Comparison of ENCODE assay signal across 8 mouse cellular contexts in the genomic region with DNA sequence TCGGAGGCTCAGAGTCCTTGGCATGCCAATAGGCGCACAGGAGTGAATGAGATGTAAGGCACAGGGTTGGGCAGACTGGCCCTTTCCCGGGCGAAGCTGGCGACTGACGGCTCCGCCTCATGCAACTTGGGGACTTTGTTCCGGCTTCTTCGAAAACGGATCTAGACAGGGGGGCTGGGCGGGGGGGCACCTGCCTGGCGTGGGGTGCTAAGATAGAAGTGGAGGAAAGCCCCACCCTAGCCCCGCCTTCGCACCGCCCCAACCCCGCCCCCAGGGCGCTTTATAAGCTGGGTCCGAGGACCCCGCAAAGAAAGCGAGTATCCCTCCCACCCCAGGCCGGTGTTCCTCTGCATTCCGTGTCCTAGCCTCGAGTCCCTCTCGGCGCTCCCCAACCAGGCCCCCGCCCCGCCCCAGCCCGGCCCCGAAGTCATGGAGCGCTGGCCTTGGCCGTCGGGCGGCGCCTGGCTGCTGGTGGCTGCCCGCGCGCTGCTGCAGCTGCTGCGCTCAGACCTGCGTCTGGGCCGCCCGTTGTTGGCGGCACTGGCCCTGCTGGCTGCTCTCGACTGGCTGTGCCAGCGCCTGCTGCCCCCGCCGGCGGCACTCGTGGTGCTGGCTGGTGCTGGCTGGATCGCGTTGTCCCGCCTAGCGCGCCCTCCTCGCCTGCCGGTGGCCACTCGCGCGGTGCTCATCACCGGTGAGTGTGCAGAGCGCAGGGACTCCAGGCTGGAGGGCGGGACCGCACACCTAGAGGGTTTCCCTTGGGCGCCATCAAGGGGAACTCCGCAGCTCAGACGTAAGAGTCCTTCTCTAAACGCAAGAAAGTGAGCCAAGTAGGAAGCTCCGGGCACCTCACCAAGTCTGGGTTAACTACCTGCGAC. TPM values are rescaled to one million over a fixed set of nuclear protein-coding genes. Genes with fewer than 3 reads are reported as not detected.
DNase-seq lines count a peak whose midpoint lies in the region; ATAC-seq lines count a peak whose summit lies in the region.

Hsd11b2 (plus strand) TSS at position 320 of the 878 bp plus-strand sequence.

- DNase-seq in Muller cell, postnatal 12 days (ENCODE audit: inconsistent ontology term) = peak; percentile 63
- DNase-seq in embryonic facial prominence, embryonic 14.5 days (ENCODE audit: low spot score) = peak; percentile 55
- DNase-seq in heart, postnatal 36 days = peak; percentile 33 to 59
- peak; percentile 70 to 78 for DNase-seq in kidney, postnatal 4 days
- peak; percentile 59 for DNase-seq in lung, postnatal 14 days
- peak; percentile 76 for DNase-seq in retina, postnatal 1 day
- no peak for DNase-seq in urinary bladder, postnatal 4 days (ENCODE audit: low spot score in 2 of 2)

- H3K27ac ChIP-seq in embryonic facial prominence, embryonic 14.5 days (replicated peaks; ENCODE audit: low read depth, low read length) = no peak within 1 kb of the TSS

- peaks cover 4% of the 10 kb centered on the region; the same call in 1 of the 2 replicates for H3K4me1 ChIP-seq in embryonic facial prominence, embryonic 14.5 days (ENCODE audit: control insufficient read depth, insufficient read depth, low read length)

- H3K27me3 ChIP-seq in embryonic facial prominence, embryonic 14.5 days (replicated peaks; ENCODE audit: control insufficient read depth, insufficient read depth, low read length) = peaks cover 8% of the 10 kb centered on the region

- under 1% methylated on average over 28 of the region's 68 CpGs for WGBS in embryonic facial prominence, embryonic 14.5 days

- peak within 1 kb of the TSS; percentile 68 for H3K9ac ChIP-seq in embryonic facial prominence, embryonic 14.5 days (ENCODE audit: low read depth, low read length)

- peak; percentile 87 for ATAC-seq in CD4-positive, CD25-positive, alpha-beta regulatory T cell, adult 4 months
- ATAC-seq in embryonic facial prominence, embryonic 14.5 days (ENCODE audit: low read depth) = peak; percentile 71

- H3K9me3 ChIP-seq in embryonic facial prominence, embryonic 14.5 days (ENCODE audit: control insufficient read depth, low read length) = no peaks in the 10 kb centered on the region

- peak within 1 kb of the TSS; percentile 99 for H3K4me2 ChIP-seq in embryonic facial prominence, embryonic 14.5 days (ENCODE audit: low read depth, low read length)

- intact Hi-C loops in heart, postnatal 36 days (cut with DNase I) = no loop called here

- peaks cover 13% of the 10 kb centered on the region; the same call in 1 of the 2 replicates for H3K36me3 ChIP-seq in embryonic facial prominence, embryonic 14.5 days (ENCODE audit: control insufficient read depth, insufficient read depth, low read length)

- H3K4me3 ChIP-seq in embryonic facial prominence, embryonic 14.5 days (ENCODE audit: low read depth, low read length) = peak within 1 kb of the TSS; percentile 55

RNA-seq across cellular contexts. Expression of gene Hsd11b2, which starts in this region (rescaled TPM):
- not detected for polyA plus RNA-seq in CD4-positive, CD25-positive, alpha-beta regulatory T cell, adult 4 months (2017; shearing (Covaris generic))
- polyA plus RNA-seq in embryonic facial prominence, embryonic 14.5 days (2014; fragmentation: Nextera tagmentation; extraction: Ambion mirVana) = 1.1 and 2.2 TPM in 2 replicates
- total RNA-seq in heart, postnatal 36 days (2021) = not detected

Comparison
In these comparisons a context has a peak if more than half of its experiments do, and no peak if none do; other contexts are left out.
1. Peak in ATAC-seq in CD4-positive, CD25-positive, alpha-beta regulatory T cell, adult 4 months; RNA of the gene not detected or under 1 TPM.
2. Peak in DNase-seq in heart, postnatal 36 days; RNA of the gene not detected or under 1 TPM.
3. DNase-seq: peak in Muller cell, postnatal 12 days (single experiment), embryonic facial prominence, embryonic 14.5 days (single experiment), kidney, postnatal 4 days (2 of 2), lung, postnatal 14 days (single experiment) and retina, postnatal 1 day (single experiment); none in urinary bladder, postnatal 4 days (0 of 2).